Mouse (Mus musculus) Muller cell, postnatal 12 days (primary cell): ENCODE results near the gene Spin2f.
"Not testable (repeated sequence)": the region's sequence is repeated elsewhere in the genome, so short reads cannot be mapped to it uniquely, and the experiment has no call there.

Experiments
- DNase-seq: peaks from one replicate; pipeline ENCODE4 v3.0.0-alpha.2; 2015; ENCODE audit errors: inconsistent ontology term

Gene Spin2f

GRCm38 (mm10) chrX:31253594-31253993, at the start of gene Spin2f:
TSS of gene Spin2f (plus strand) at chrX:31253894.
- DNase-seq, result not testable (repeated sequence)

DNA sequence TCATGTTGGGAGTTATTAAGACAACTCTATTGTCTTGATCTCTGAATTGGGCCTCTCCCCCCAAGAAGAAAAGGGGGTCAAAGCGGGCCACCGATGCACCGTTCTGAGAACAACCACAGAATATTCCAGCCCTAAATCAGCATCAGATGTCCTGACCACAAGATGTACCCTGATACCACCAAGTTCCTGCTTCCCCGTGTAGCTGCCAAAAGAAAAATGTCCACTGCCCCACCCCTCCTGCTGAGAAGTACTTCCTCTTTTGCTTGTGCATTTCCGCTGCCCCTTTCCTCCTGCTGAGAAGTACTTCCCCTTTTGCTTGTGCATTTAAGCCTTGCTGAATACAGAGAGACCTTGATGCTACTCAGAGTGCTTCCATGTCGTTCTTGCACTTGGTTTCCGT, 41.6 kb upstream of the Spin2f start:
- not testable (repeated sequence) for DNase-seq

DNA sequence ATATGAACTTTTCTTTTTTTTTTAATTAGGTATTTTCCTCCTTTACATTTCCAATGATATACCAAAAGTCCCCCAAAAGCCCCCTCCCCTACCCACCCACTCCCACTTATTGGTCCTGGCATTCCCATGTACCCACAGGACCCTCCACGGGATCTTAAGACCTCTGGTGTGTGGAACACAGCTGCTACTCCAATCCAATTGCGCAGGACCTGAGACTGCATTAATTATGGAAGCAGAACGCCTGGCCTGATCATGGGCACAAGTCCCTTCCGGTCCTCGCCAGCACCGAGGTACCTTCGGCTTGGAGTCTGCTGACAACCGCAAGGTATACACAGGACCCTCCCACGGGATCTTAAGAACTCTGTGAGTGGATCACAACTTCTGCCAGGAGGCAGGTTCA, 30.2 kb upstream of the Spin2f start:
- DNase-seq, result not testable (repeated sequence)

DNA sequence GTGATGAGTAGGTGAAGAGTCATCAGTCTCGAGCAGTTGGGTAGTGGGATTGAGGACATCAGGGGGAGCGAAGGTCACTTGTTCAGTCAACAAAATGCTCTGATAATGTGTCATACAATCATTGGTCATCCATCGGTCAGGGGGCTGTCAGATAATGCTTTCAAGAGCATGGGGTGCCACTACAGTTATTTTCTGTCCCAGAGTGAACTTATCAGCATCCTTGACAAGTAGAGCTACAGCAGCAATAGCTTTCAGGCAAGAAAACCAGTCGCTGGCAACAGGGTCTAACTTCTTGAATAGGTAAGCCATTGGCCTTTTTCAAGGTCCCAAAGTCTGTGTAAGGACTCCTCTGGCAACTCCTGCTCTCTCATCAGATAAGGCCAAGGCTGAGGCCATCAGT, 18.6 kb upstream of the Spin2f start:
- not testable (repeated sequence) for DNase-seq

GRCm38 (mm10) chrX:31241754-31242153, 11.9 kb upstream of the Spin2f start:
- DNase-seq, result not testable (repeated sequence)
